Mouse (Mus musculus) embryonic fibroblast, embryonic 13.5 days (primary cell): ENCODE data around the gene Ndufb4.
"Not testable (repeated sequence)": the region's sequence is repeated elsewhere in the genome, so short reads cannot be mapped to it uniquely, and the experiment has no call there.

Experiments
- CTCF ChIP-seq: IDR thresholded peaks from 2 replicates; pipeline ENCODE4 v1.5.1; 2011; ENCODE audit warnings: mild to moderate bottlenecking, control low read depth, low read length, moderate library complexity, borderline replicate concordance; ENCODE audit not compliant: insufficient read depth
- POLR2A ChIP-seq: IDR thresholded peaks from 2 replicates; pipeline ENCODE4 v1.6.1; 2011; ENCODE audit warnings: low read depth, mild to moderate bottlenecking, control low read depth, low read length, moderate library complexity

DNA sequence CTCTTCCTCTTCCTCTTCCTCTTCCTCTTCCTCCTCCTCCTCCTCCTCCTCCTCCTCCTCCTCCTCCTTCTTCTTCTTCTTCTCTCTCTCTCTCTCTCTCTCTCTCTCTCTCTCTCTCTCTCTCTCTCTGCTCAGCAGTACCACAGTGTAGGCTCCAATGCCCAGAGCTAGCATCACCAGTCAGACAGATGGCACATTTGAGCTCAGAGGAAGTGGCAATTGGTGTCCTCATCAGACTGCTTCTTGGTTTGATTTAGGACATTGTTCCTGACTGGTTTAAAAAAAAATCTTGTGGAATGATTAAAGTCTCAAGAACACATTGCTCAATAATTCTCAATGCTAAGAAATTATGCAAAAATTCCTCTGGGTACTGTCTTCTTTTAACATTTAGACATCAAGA lies 13.7 kb downstream of the Ndufb4 start:
- not testable (repeated sequence) for TF ChIP-seq CTCF, POLR2A
